Mouse (Mus musculus) testis, adult 2 months (tissue): Measurements from ENCODE around the gene Gm21887.
"Not testable (repeated sequence)": the region's sequence is repeated elsewhere in the genome, so short reads cannot be mapped to it uniquely, and the experiment has no call there.

Experiments
- CTCF ChIP-seq: fragments of 200-500 bp; IDR thresholded peaks from 2 replicates; pipeline ENCODE4 v1.5.1; 2012; ENCODE audit warnings: low read depth, mild to moderate bottlenecking, inconsistent platforms, low read length, moderate library complexity; ENCODE audit not compliant: control insufficient read depth, insufficient read depth, insufficient replicate concordance
- POLR2A ChIP-seq: fragments of 200-500 bp; IDR thresholded peaks from 2 replicates; pipeline ENCODE4 v1.6.1; 2012; ENCODE audit warnings: low read depth, mild to moderate bottlenecking, inconsistent platforms, low read length, moderate library complexity; ENCODE audit not compliant: control insufficient read depth

DNA sequence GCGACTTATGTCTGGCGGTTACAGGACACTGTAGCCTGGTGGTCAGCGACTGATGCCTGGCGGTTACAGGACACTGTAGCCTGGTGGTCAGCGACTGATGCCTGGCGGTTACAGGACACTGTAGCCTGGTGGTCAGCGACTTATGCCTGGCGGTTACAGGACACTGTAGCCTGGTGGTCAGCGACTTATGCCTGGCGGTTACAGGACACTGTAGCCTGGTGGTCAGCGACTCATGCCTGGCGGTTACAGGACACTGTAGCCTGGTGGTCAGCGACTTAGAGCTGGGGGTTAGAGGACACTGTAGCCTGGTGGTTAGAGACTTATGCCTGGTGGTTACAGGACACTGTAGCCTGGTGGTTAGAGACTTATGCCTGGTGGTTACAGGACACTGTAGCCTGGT, 4.0 kb downstream of the Gm21887 start:
- not testable (repeated sequence) for TF ChIP-seq POLR2A, CTCF
